Mouse (Mus musculus) frontal cortex, postnatal 36 days (tissue): ENCODE data around the gene Lrrc3.

Source experiments
- DNase-seq, 2 experiments: peaks; one replicate each; pipeline ENCODE4 v3.0.0; 2022; ENCODE audit warnings: low spot score in 2 of 2

The Lrrc3 gene

GRCm38 (mm10) chr10:77867546-77867945, 34.8 kb downstream of the Lrrc3 start:
- DNase-seq, result no peak

GRCm38 (mm10) chr10:77864762-77865143, 37.6 kb downstream of the Lrrc3 start:
- DNase-seq, result no peak

DNA sequence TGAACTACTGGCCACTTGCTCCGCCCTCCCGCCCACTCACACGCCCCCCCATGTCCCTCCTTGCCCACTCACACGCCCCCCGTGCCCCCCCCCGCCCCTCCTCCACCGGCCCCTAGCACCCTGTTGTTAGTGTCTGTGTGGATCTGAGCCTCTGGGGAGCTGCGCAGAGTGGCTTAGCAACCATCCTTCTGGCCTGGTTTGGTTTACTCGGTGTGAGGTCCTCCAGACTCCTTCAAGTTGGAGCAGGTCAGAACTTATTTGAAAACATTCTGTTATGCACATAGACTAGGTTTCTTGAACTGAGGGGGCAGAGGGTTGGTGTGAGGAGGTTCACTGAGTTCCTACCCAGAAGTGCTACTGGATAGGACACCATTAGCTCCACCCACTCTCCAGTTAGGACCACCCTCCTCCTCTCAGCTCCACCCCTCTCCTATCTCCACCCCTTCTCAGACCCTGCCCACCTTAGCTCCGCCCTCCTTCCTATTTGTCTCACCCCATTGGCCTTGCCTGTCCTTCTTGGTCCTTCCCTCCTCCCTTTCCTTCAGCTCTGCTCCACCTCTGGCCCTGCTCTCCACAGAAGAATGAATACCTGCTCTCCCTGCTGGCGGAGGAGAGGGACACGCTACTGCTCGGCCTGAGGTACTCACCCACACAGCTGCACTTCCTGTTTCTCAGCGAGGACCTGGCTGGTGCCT, 38.1 kb downstream of the Lrrc3 start:
- no peak for DNase-seq

- no peak for DNase-seq
Observed at GRCm38 (mm10) chr10:77861675-77862074, 40.7 kb downstream of the Lrrc3 start, which contains the start of gene Gm3285. Gene Gm3285 (plus strand): TSS chr10:77861975.

GRCm38 (mm10) chr10:77852559-77852958, 49.8 kb downstream of the Lrrc3 start, which contains the start of gene Gm10318:
Gene Gm10318 (plus strand): TSS chr10:77852859.
- DNase-seq, result no peak
